Mouse (Mus musculus) heart, embryonic 12.5 days (tissue): ENCODE data around the gene Lgi1. TPM values are rescaled to one million over a fixed set of nuclear protein-coding genes. Genes with fewer than 3 reads are reported as not detected.

ENCODE experiments used
- ATAC-seq: fragments of 200-750 bp; cut with Nextera tagmentation; 2 replicates; pipeline ENCODE4 v1.8.0; 2017; ENCODE audit warnings: moderate TSS enrichment, moderate library complexity; ENCODE audit not compliant: insufficient number of reproducible peaks, low FRiP score
- H3K27ac ChIP-seq: fragments of 300-500 bp; sonication (generic); 2 replicates; pipeline ENCODE4 v1.5.1; 2016; ENCODE audit warnings: mild to moderate bottlenecking, moderate library complexity; ENCODE audit not compliant: poor library complexity, severe bottlenecking
- H3K27me3 ChIP-seq: fragments of 300-500 bp; sonication (generic); replicated peaks from 2 replicates; pipeline ENCODE4 v1.6.1; 2016; ENCODE audit warnings: mild to moderate bottlenecking, moderate library complexity
- H3K36me3 ChIP-seq: fragments of 300-500 bp; sonication (generic); 2 replicates; pipeline ENCODE4 v1.6.1; 2016; ENCODE audit warnings: mild to moderate bottlenecking, moderate library complexity
- H3K4me1 ChIP-seq: fragments of 300-500 bp; sonication (generic); replicated peaks from 2 replicates; pipeline ENCODE4 v1.6.1; 2016; ENCODE audit warnings: mild to moderate bottlenecking
- H3K4me2 ChIP-seq: fragments of 300-500 bp; sonication (generic); 2 replicates; pipeline ENCODE4 v1.6.1; 2016; ENCODE audit warnings: mild to moderate bottlenecking, moderate library complexity
- H3K4me3 ChIP-seq: fragments of 300-500 bp; sonication (generic); 2 replicates; pipeline ENCODE4 v1.5.1; 2016; ENCODE audit warnings: mild to moderate bottlenecking
- H3K9ac ChIP-seq: fragments of 300-500 bp; sonication (generic); 2 replicates; pipeline ENCODE4 v1.6.1; 2016; ENCODE audit warnings: mild to moderate bottlenecking, moderate library complexity
- H3K9me3 ChIP-seq: fragments of 300-500 bp; sonication (generic); replicated peaks from 2 replicates; pipeline ENCODE4 v1.6.1; 2016; ENCODE audit warnings: mild to moderate bottlenecking, moderate library complexity
- WGBS: fragments of 180-500 bp; shearing (Covaris S2); methylation state at CpG from one replicate; pipeline ENCODE4 v1.1.7; 2016; 5-methylcytosine and 5-hydroxymethylcytosine counted together
- polyA plus RNA-seq: library from polyadenylated mRNA; unstranded; fragments of >200 nt; fragmentation: Nextera tagmentation; extraction: Ambion mirVana; gene quantifications from 2 replicates; pipeline ENCODE4 v1.2.1, GENCODE M21; 2016

The Lgi1 gene
- not detected in 2 replicates for polyA plus RNA-seq

DNA sequence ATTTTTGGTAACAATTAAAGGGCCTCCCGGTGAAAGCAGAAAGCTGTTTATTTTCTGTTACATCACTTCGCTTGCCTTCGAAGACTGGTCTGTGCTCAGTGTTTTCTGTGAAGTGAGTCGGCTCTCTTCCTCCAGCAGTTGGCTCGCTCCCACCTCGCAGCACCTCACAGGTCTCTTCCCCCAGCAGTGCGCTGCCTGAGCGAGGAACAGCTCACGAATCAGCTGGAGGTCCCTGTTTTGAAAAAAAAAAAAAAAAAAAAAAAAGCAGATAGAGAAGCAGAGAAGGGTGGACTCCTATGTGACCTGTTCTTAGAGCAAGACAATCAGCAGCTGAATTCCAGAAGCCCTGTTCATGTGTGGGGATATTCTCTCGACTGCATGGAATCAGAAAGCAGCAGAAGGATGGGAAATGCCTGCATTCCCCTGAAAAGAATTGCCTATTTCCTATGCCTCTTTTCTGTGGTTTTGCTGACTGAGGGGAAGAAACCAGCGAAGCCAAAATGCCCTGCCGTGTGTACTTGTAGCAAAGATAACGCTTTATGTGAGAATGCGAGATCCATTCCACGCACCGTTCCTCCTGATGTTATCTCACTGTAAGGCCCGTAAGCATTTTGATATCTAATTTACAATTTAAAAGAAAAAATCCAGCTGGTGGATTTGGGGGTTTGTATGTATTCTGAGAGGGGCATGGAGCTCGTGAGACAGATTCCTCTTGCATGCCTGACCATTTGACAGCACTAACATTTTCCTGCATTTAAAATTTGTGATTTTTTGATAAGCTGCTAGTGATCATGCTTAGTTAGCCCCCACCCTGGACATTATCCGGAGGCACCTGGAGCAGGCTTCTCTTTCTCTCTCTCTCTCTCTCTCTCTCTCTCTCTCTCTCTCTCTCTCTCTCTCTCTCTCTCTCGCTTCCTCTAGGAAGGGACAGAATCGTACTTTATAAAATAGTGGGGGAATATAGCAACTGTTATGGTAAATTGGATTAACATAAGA lies at the start of gene Lgi1:
Lgi1 (plus strand) TSS at position 32 of the 996 bp plus-strand sequence.
- peak within 1 kb of the TSS; percentile 21 for H3K4me3 ChIP-seq
- no peaks in the 10 kb centered on the region for H3K4me1 ChIP-seq
- H3K27me3 ChIP-seq: 0 out of 2 replicates have a peak, but pooled peaks cover 8% of the 10 kb centered on the region
- no peak within 1 kb of the TSS for H3K9ac ChIP-seq
- no peaks in the 10 kb centered on the region for H3K9me3 ChIP-seq
- ATAC-seq: no peak
- H3K4me2 ChIP-seq: peak within 1 kb of the TSS; percentile 64
- H3K36me3 ChIP-seq: no peaks in the 10 kb centered on the region
- WGBS: 21% methylated on average over 21 of the region's 21 CpGs
- H3K27ac ChIP-seq: no peak within 1 kb of the TSS

- WGBS: 98% methylated on average over 3 of the region's 3 CpGs
- ATAC-seq: no peak
- no peak overlapping the region for H3K4me3 ChIP-seq
These were observed 46.6 kb upstream of the Lgi1 start for GRCm38 (mm10) chr19:38217696-38218095.

DNA sequence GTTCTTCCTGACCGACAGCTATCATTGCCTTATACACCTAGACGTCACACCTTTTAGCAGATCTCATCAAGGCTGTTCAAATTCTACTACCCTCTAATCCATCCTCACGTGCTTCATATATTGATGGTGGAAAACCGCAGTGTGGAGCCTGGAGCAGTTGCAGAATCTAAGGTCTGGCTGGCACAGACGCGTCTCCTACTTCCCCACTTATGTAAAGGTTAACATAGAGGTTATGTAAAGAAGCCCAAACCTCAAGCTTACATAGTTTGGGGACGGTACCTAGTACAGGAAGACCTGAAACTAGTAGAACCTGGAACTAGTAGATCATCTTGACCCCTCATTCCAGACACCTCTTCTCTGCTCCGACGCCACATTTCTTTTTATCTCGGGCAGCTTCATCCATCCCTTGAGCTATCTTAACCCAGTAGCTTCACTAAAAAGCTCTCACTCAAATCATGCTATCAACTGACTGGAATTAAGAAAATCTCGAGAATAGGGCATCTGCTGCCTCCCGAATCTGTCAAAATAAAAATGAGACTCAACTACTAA lies 40.9 kb upstream of the Lgi1 start:
- 11% methylated on average over 12 of the region's 12 CpGs for WGBS

More at GRCm38 (mm10) chr19:38217696-38218095, 46.6 kb upstream of the Lgi1 start:
- Histone ChIP-seq H3K9me3 (no peaks in the 10 kb centered on the region), H3K27me3 (no peaks in the 10 kb centered on the region), H3K4me1 (no peaks in the 10 kb centered on the region), H3K27ac (no peak overlapping the region), H3K4me2 (no peak overlapping the region), H3K9ac (no peak overlapping the region), H3K36me3 (peaks cover 32% of the 10 kb centered on the region)

DNA sequence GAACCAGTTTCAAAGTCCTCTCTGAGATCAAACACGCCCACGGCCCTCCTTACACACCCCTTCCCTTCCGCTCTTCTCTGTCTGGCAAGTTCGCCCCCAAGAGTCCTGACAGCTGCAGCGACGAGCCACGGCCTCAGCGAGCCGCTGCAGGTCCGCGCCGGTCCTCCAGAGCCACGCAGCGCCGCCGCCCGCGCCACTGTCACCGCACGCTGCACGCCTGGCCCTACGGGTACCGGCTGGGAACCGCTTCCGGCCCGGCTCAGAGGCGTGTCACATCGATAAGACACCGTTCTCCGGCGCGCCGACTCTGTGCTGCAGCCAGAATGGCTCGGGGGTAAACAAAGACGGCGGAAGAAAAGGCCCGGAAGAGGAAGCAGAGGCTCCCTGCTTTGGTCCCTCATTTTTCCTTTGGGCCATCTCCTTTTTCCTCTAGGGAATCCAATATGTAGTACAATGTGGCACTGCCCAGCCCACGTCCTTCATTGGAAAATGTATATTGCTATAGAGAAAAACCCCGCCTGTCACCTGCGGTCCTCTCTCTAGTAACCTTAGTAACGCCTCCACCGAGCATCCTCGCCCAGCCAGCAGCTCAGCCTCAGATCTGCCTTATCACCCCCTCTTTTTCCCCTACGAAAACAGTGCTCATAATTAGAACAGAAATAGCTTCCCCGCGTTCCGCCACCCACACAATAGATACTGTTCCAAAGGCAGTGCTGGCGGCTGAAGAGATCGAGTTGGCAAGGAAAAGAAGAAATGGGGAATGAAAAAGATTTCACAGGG lies 40.2 kb upstream of the Lgi1 start, which contains the start of gene Fra10ac1:
Fra10ac1 (minus strand) TSS at position 252 of the 780 bp plus-strand sequence.
- under 1% methylated on average over 49 of the region's 49 CpGs for WGBS
- peaks cover 2% of the 10 kb centered on the region; the same call in 1 of the 2 replicates for H3K36me3 ChIP-seq
- peak within 1 kb of the TSS; percentile 87 for H3K9ac ChIP-seq
- H3K27ac ChIP-seq: peak within 1 kb of the TSS; percentile 89
- peak within 1 kb of the TSS; percentile 93 for H3K4me3 ChIP-seq
- H3K27me3 ChIP-seq: no peaks in the 10 kb centered on the region
- ATAC-seq: peak; percentile 95
- no peaks in the 10 kb centered on the region for H3K9me3 ChIP-seq
- peak within 1 kb of the TSS; percentile 76 for H3K4me2 ChIP-seq
- peaks cover 5% of the 10 kb centered on the region; the same call in 1 of the 2 replicates for H3K4me1 ChIP-seq

More for the DNA sequence above, 40.9 kb upstream of the Lgi1 start:
- Histone ChIP-seq H3K9me3 (no peaks in the 10 kb centered on the region), H3K4me1 (peaks cover 5% of the 10 kb centered on the region; the same call in 1 of the 2 replicates), H3K27me3 (no peaks in the 10 kb centered on the region), H3K36me3 (peaks cover 7% of the 10 kb centered on the region), H3K4me3 (peak overlapping the region; percentile 93), H3K9ac (peak overlapping the region; percentile 87), H3K4me2 (peak overlapping the region; percentile 76), H3K27ac (peak overlapping the region; percentile 89)
- peak; percentile 55 for ATAC-seq

DNA sequence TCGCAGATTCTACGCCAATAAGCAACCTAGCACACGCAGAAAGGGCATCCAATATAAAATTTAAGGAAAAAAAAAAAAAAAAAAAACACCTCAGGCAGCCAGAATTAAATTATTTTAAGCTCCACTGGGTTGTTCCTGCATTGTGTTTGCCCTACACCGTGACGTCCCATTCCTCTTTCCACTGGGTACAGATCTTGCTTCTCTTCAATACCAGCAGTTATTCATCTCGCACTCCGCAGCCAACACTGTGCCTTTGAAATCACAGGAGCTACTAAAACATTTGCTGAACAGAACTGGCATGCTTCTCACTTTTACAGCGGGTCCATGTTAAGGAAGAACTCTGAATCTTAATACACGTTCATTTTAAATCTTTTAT lies 39.7 kb upstream of the Lgi1 start:
- Histone ChIP-seq H3K9ac (peak overlapping the region; percentile 87), H3K36me3 (peaks cover 2% of the 10 kb centered on the region; the same call in 1 of the 2 replicates), H3K27ac (peak overlapping the region; percentile 89; the same call in 1 of the 2 replicates), H3K9me3 (0 out of 2 replicates have a peak, but pooled peaks cover 2% of the 10 kb centered on the region), H3K4me2 (peak overlapping the region; percentile 76), H3K27me3 (no peaks in the 10 kb centered on the region), H3K4me3 (peak overlapping the region; percentile 93), H3K4me1 (peaks cover 5% of the 10 kb centered on the region; the same call in 1 of the 2 replicates)
- WGBS: 18% methylated on average over 9 of the region's 9 CpGs
- ATAC-seq: no peak

DNA sequence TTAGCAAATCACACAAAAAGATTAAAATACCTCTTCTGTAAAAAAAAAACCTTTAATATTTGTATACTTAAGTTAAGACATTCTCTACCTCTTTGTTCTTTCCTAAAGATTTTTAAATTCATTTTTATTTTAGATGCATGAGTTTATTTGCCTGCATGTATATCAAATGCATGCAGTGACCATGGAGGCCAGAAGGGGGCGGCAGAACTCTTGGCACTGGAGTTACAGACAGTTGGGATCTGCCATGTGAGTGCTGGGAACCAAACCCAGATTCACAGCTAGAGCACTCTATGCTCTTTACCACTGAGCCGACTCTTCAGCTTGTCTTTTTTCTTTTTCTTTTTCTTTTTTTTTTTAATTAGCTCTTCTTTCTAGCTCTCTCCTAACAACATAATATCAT lies 35.6 kb upstream of the Lgi1 start:
- H3K27ac ChIP-seq: no peak overlapping the region
- H3K4me1 ChIP-seq: no peaks in the 10 kb centered on the region
- H3K4me2 ChIP-seq: no peak overlapping the region
- WGBS: 50% methylated on average over 2 of the region's 2 CpGs
- ATAC-seq: no peak
- H3K4me3 ChIP-seq: no peak overlapping the region
- H3K9me3 ChIP-seq: 0 out of 2 replicates have a peak, but pooled peaks cover 2% of the 10 kb centered on the region
- no peak overlapping the region for H3K9ac ChIP-seq
- no peaks in the 10 kb centered on the region for H3K36me3 ChIP-seq
- no peaks in the 10 kb centered on the region for H3K27me3 ChIP-seq

GRCm38 (mm10) chr19:38232087-38232486 lies 32.2 kb upstream of the Lgi1 start:
- Histone ChIP-seq H3K4me1 (no peaks in the 10 kb centered on the region), H3K4me2 (no peak overlapping the region), H3K36me3 (no peaks in the 10 kb centered on the region), H3K27ac (no peak overlapping the region), H3K9ac (no peak overlapping the region), H3K4me3 (no peak overlapping the region), H3K9me3 (0 out of 2 replicates have a peak, but pooled peaks cover 2% of the 10 kb centered on the region), H3K27me3 (no peaks in the 10 kb centered on the region)
- WGBS: 68% methylated on average over 8 of the region's 8 CpGs
- ATAC-seq: no peak

GRCm38 (mm10) chr19:38232516-38232915 lies 31.8 kb upstream of the Lgi1 start:
- Histone ChIP-seq H3K4me3 (no peak overlapping the region), H3K9me3 (0 out of 2 replicates have a peak, but pooled peaks cover 2% of the 10 kb centered on the region), H3K4me2 (no peak overlapping the region), H3K9ac (no peak overlapping the region), H3K27me3 (no peaks in the 10 kb centered on the region), H3K27ac (no peak overlapping the region), H3K4me1 (no peaks in the 10 kb centered on the region), H3K36me3 (no peaks in the 10 kb centered on the region)
- ATAC-seq: no peak
- 65% methylated on average over 4 of the region's 4 CpGs for WGBS

DNA sequence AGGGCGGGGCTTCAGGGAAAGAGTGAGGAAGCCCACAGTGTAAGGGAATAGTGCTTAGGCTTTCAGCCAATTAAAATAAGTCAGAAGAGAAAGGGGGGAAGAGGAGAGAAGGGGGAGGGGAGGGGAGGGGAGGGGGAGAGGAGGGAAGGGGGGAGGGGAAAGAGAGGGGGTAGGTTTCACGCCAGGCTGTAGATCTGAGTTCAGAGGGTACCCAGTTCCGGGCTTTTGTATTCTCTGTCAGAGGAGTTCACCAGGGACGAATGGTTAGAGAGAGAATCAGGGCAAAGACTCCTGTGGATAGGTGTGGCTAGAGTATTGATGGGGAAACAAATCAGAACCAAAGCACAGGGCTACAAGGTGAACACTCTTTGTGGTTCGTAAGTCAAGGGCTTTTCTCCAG lies 27.8 kb upstream of the Lgi1 start:
- no peak for ATAC-seq
- no peak overlapping the region for H3K4me2 ChIP-seq
- peaks cover 4% of the 10 kb centered on the region; the same call in 1 of the 2 replicates for H3K4me1 ChIP-seq
- H3K36me3 ChIP-seq: no peaks in the 10 kb centered on the region
- no peaks in the 10 kb centered on the region for H3K27me3 ChIP-seq
- no peak overlapping the region for H3K4me3 ChIP-seq
- 57% methylated on average over 5 of the region's 5 CpGs for WGBS
- no peak overlapping the region for H3K27ac ChIP-seq
- no peak overlapping the region for H3K9ac ChIP-seq
- H3K9me3 ChIP-seq: no peaks in the 10 kb centered on the region

GRCm38 (mm10) chr19:38237834-38238212 lies 26.5 kb upstream of the Lgi1 start:
- Histone ChIP-seq H3K36me3 (no peaks in the 10 kb centered on the region), H3K9me3 (no peaks in the 10 kb centered on the region), H3K4me2 (no peak overlapping the region), H3K4me1 (peaks cover 4% of the 10 kb centered on the region; the same call in 1 of the 2 replicates), H3K27me3 (no peaks in the 10 kb centered on the region), H3K4me3 (no peak overlapping the region), H3K9ac (no peak overlapping the region), H3K27ac (no peak overlapping the region)
- ATAC-seq: peak; percentile 51; the same call in 1 of the 2 replicates
- WGBS: 40% methylated on average over 3 of the region's 3 CpGs
